Mouse (Mus musculus) hindbrain, embryonic 14.5 days (tissue): Measurements from ENCODE around the gene Jaml. TPM values are rescaled to one million over a fixed set of nuclear protein-coding genes. Genes with fewer than 3 reads are reported as not detected.
"Not testable (repeated sequence)": the region's sequence is repeated elsewhere in the genome, so short reads cannot be mapped to it uniquely, and the experiment has no call there.

Source experiments
- ATAC-seq: fragments of 200-750 bp; cut with Nextera tagmentation; 2 replicates; pipeline ENCODE4 v1.8.0; 2017; ENCODE audit warnings: moderate number of reproducible peaks, mild to moderate bottlenecking, moderate TSS enrichment, moderate library complexity; ENCODE audit not compliant: low FRiP score
- DNase-seq: peaks from one replicate; pipeline ENCODE4 v3.0.0-alpha.2; 2015; ENCODE audit warnings: low spot score
- H3K27ac ChIP-seq: fragments of 300-500 bp; sonication (generic); 2 replicates; pipeline ENCODE4 v1.5.1; 2014; ENCODE audit warnings: mild to moderate bottlenecking, moderate library complexity
- H3K27me3 ChIP-seq: fragments of 300-500 bp; sonication (generic); 2 replicates; pipeline ENCODE4 v1.6.1; 2014; ENCODE audit warnings: mild to moderate bottlenecking, low read length, mixed read lengths; ENCODE audit not compliant: control insufficient read depth, insufficient read depth
- H3K36me3 ChIP-seq: fragments of 300-500 bp; sonication (generic); replicated peaks from 2 replicates; pipeline ENCODE4 v1.6.1; 2014; ENCODE audit not compliant: control insufficient read depth, insufficient read depth
- H3K4me1 ChIP-seq: fragments of 300-500 bp; sonication (generic); replicated peaks from 2 replicates; pipeline ENCODE4 v1.6.1; 2014; ENCODE audit warnings: antibody characterized with exemption, low read length, mixed read lengths; ENCODE audit not compliant: control insufficient read depth, insufficient read depth
- H3K4me2 ChIP-seq: fragments of 300-500 bp; sonication (generic); replicated peaks from 2 replicates; pipeline ENCODE4 v1.6.1; 2014; ENCODE audit warnings: mild to moderate bottlenecking, moderate library complexity
- H3K4me3 ChIP-seq: fragments of 300-500 bp; sonication (generic); replicated peaks from 2 replicates; pipeline ENCODE4 v1.5.1; 2014; ENCODE audit warnings: mild to moderate bottlenecking, low read length
- H3K9ac ChIP-seq: fragments of 300-500 bp; sonication (generic); 2 replicates; pipeline ENCODE4 v1.6.1; 2014
- H3K9me3 ChIP-seq: fragments of 300-500 bp; sonication (generic); 2 replicates; pipeline ENCODE4 v1.6.1; 2016; ENCODE audit warnings: low read length; ENCODE audit not compliant: control insufficient read depth
- WGBS: fragments of 180-500 bp; shearing (Covaris S2); extraction: QIAGEN DNeasy Blood & Tissue Kit; methylation state at CpG from one replicate; pipeline ENCODE4 v1.1.7; 2014; 5-methylcytosine and 5-hydroxymethylcytosine counted together
- polyA plus RNA-seq: library from polyadenylated mRNA; unstranded; fragments of >200 nt; fragmentation: Nextera tagmentation; extraction: Ambion mirVana; gene quantifications from 2 replicates; pipeline ENCODE4 v1.2.1, GENCODE M21; 2014

Gene Jaml
- polyA plus RNA-seq = 0.25 TPM in 1 of 2 replicates, not detected in the other

DNA sequence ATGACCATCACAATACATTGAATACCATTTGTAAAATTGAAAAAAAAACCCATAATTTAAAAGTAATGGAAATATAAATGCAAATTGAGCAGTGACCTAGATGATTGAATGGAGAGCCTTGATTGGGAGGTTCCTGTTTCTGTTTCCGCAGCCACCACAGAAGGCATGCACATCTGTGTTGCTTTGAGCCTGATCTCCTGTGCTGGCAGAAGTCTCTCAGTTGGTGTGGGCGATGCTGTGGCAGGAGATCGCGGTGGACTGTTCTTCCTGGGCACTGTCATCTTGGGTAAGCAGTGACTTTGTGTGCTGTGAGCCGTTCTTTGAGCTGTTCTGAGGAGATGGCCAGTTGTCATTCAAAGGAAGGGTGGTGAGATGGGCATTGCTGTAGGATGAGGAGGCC lies at the start of gene Jaml:
TSS of gene Jaml (plus strand) at position 173 of the 400 bp plus-strand sequence.
- ATAC-seq (no peak), DNase-seq (no peak)
- H3K36me3 ChIP-seq = no peaks in the 10 kb centered on the region
- H3K4me2 ChIP-seq = no peak within 1 kb of the TSS
- no peak within 1 kb of the TSS for H3K27ac ChIP-seq
- H3K27me3 ChIP-seq = no peaks in the 10 kb centered on the region
- no peak within 1 kb of the TSS for H3K9ac ChIP-seq
- no peaks in the 10 kb centered on the region for H3K4me1 ChIP-seq
- H3K4me3 ChIP-seq = no peak within 1 kb of the TSS
- H3K9me3 ChIP-seq = no peaks in the 10 kb centered on the region
- 89% methylated on average over 5 of the region's 5 CpGs for WGBS

DNA sequence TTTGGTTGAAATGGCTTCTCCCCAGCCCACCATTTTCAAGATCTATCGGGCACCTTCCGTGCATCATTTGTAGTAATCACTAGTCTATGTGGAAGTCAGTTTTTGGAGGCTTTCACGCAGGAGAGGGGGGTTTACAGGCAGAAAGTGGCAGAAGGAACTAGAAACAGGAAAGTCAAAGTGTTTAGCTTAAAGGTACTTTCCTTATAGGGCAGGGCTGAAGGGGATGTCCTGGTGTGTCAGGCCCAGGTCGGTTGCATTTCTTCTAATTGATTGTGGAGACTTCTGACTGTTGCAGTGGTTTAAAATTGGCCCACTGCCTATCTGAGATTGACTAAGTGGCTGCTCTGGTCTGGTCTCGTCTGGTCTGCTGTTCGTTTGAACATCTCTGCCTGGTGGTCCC lies 48.6 kb upstream of the Jaml start:
- H3K27ac ChIP-seq = no peak overlapping the region
- H3K36me3 ChIP-seq = no peaks in the 10 kb centered on the region
- 73% methylated on average over 6 of the region's 6 CpGs for WGBS
- no peaks in the 10 kb centered on the region for H3K4me1 ChIP-seq
- no peak for DNase-seq
- no peak for ATAC-seq
- H3K4me3 ChIP-seq = no peak overlapping the region
- H3K9me3 ChIP-seq = no peaks in the 10 kb centered on the region
- no peak overlapping the region for H3K4me2 ChIP-seq
- peaks cover 4% of the 10 kb centered on the region; the same call in 1 of the 2 replicates for H3K27me3 ChIP-seq
- H3K9ac ChIP-seq = no peak overlapping the region

- ATAC-seq (no peak), DNase-seq (no peak)
- Histone ChIP-seq H3K36me3 (no peaks in the 10 kb centered on the region), H3K4me1 (no peaks in the 10 kb centered on the region), H3K9me3 (no peaks in the 10 kb centered on the region), H3K27me3 (peaks cover 4% of the 10 kb centered on the region; the same call in 1 of the 2 replicates), H3K27ac (no peak overlapping the region), H3K4me2 (no peak overlapping the region), H3K4me3 (no peak overlapping the region), H3K9ac (no peak overlapping the region)
- 79% methylated on average over 2 of the region's 2 CpGs for WGBS
These were observed 46.7 kb upstream of the Jaml start for GRCm38 (mm10) chr9:45032261-45032660.

- no peaks in the 10 kb centered on the region for H3K36me3 ChIP-seq
- H3K4me2 ChIP-seq = no peak overlapping the region
- peaks cover 15% of the 10 kb centered on the region for H3K27me3 ChIP-seq
- ATAC-seq = no peak
- no peak overlapping the region for H3K27ac ChIP-seq
- DNase-seq = no peak
- no peak overlapping the region for H3K9ac ChIP-seq
- H3K4me1 ChIP-seq = no peaks in the 10 kb centered on the region
- 82% methylated on average over 3 of the region's 3 CpGs for WGBS
- no peak overlapping the region for H3K4me3 ChIP-seq
- no peaks in the 10 kb centered on the region for H3K9me3 ChIP-seq
These were observed 44.5 kb upstream of the Jaml start for GRCm38 (mm10) chr9:45034526-45034925.

GRCm38 (mm10) chr9:45037803-45038202 lies 41.2 kb upstream of the Jaml start:
- not testable (repeated sequence) for DNase-seq, H3K4me1 ChIP-seq, ATAC-seq, H3K9ac ChIP-seq, H3K4me2 ChIP-seq, H3K4me3 ChIP-seq, H3K9me3 ChIP-seq, H3K36me3 ChIP-seq, H3K27ac ChIP-seq
- H3K27me3 ChIP-seq = peaks cover 48% of the 10 kb centered on the region
- WGBS = 86% methylated on average over 1 of the region's 1 CpGs

- Histone ChIP-seq H3K27me3 (peaks cover 65% of the 10 kb centered on the region), H3K9me3 (no peaks in the 10 kb centered on the region), H3K36me3 (no peaks in the 10 kb centered on the region), H3K9ac (no peak within 1 kb of the TSS), H3K4me1 (0 out of 2 replicates have a peak, but pooled peaks cover 6% of the 10 kb centered on the region), H3K4me2 (no peak within 1 kb of the TSS; the same call in 1 of the 2 replicates), H3K27ac (no peak within 1 kb of the TSS), H3K4me3 (no peak within 1 kb of the TSS)
- ATAC-seq = no peak
- DNase-seq = no peak
- WGBS = 72% methylated on average over 5 of the region's 5 CpGs
These were observed 39.5 kb upstream of the Jaml start, which contains the start of gene Mpzl2 for GRCm38 (mm10) chr9:45039499-45039898. TSS of gene Mpzl2 (plus strand) at chr9:45039799.

- H3K27ac ChIP-seq = no peak overlapping the region
- H3K36me3 ChIP-seq = no peaks in the 10 kb centered on the region
- no peaks in the 10 kb centered on the region for H3K9me3 ChIP-seq
- H3K9ac ChIP-seq = no peak overlapping the region
- no peak overlapping the region for H3K4me3 ChIP-seq
- H3K27me3 ChIP-seq = peaks cover 72% of the 10 kb centered on the region
- ATAC-seq (no peak), DNase-seq (no peak)
- no peak overlapping the region; the same call in 1 of the 2 replicates for H3K4me2 ChIP-seq
- 13% methylated on average over 14 of the region's 14 CpGs for WGBS
- 0 out of 2 replicates have a peak, but pooled peaks cover 6% of the 10 kb centered on the region for H3K4me1 ChIP-seq
These were observed 38.7 kb upstream of the Jaml start for GRCm38 (mm10) chr9:45040066-45040845.

- no peak overlapping the region for H3K4me2 ChIP-seq
- H3K4me3 ChIP-seq = no peak overlapping the region
- H3K36me3 ChIP-seq = no peaks in the 10 kb centered on the region
- 31% methylated on average over 17 of the region's 17 CpGs for WGBS
- H3K9me3 ChIP-seq = no peaks in the 10 kb centered on the region
- DNase-seq = no peak
- peaks cover 72% of the 10 kb centered on the region for H3K27me3 ChIP-seq
- H3K27ac ChIP-seq = no peak overlapping the region
- no peak for ATAC-seq
- H3K4me1 ChIP-seq = 0 out of 2 replicates have a peak, but pooled peaks cover 6% of the 10 kb centered on the region
- H3K9ac ChIP-seq = no peak overlapping the region
These were observed 37.7 kb upstream of the Jaml start for GRCm38 (mm10) chr9:45041131-45041838.

- peaks cover 72% of the 10 kb centered on the region for H3K27me3 ChIP-seq
- no peak overlapping the region for H3K9ac ChIP-seq
- no peak overlapping the region for H3K27ac ChIP-seq
- no peak for ATAC-seq
- WGBS = 2% methylated on average over 20 of the region's 20 CpGs
- no peaks in the 10 kb centered on the region for H3K9me3 ChIP-seq
- 0 out of 2 replicates have a peak, but pooled peaks cover 6% of the 10 kb centered on the region for H3K4me1 ChIP-seq
- no peak overlapping the region for H3K4me3 ChIP-seq
- H3K36me3 ChIP-seq = no peaks in the 10 kb centered on the region
- DNase-seq = no peak
- H3K4me2 ChIP-seq = peak overlapping the region; percentile 2; the same call in 1 of the 2 replicates
These were observed 36.8 kb upstream of the Jaml start for GRCm38 (mm10) chr9:45042056-45042720.
